Mouse (Mus musculus) layer of hippocampus, postnatal 10 days (tissue): Measurements from ENCODE around the gene Tas1r2. TPM values are rescaled to one million over a fixed set of nuclear protein-coding genes. Genes with fewer than 3 reads are reported as not detected.

Experiments used
- DNase-seq, 2 experiments: peaks; one replicate each; pipeline ENCODE4 v3.0.0; 2021; ENCODE audit warnings: low spot score in 2 of 2
- long read RNA-seq: library from polyadenylated mRNA; stranded (forward); transcript quantifications from one replicate; pipeline ENCODE4 v2.0.0, GENCODE M21; 2023
- total RNA-seq, 2 experiments: library from RNA; stranded (reverse); gene quantifications; 2 replicates each; pipeline ENCODE4 v1.2.3; 2021

The Tas1r2 gene
- total RNA-seq, result not detected
- long read RNA-seq, result 0 reads

DNA sequence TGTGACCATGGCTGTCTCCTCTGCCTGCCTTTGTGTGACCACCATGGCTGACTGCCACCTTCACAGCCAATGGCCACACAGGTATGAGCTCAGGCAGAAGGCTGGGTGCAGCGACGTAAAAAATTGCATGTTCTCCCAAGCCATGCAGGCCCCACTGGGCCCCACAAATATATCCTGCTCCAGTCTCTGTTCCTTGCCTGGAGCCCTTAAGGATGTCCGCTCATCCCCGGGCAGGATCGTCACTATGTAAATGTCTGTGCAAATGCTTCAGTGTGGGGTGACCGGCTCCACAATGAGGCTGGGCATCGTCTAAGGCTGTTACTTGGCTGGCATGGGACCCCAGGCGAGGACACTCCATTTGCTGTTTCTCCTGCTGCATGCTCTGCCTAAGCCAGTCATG, at the start of gene Tas1r2:
Gene Tas1r2, plus strand, starts transcription at position 301 of the 400 bp plus-strand sequence.
- DNase-seq, result no peak

DNA sequence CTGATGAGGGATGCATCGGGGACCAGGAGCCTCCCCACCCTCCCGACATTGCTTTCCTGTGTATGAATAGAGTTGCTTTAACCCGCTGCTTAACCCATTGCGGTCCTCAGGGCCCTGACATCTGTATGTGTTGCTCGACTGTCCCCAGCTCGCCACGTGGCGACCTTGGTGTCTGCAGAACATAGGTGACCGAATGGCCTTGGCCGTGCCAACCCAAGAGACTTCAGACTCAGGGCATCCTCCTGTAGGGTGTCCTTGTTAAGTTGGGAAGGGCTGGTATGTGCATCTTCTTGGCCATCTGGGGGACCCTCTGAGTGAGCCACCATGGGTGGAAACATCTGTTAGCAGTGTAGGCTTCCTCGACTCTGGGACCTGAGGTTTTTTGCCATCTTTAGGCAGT, 48.1 kb upstream of the Tas1r2 start:
- DNase-seq, result no peak

DNA sequence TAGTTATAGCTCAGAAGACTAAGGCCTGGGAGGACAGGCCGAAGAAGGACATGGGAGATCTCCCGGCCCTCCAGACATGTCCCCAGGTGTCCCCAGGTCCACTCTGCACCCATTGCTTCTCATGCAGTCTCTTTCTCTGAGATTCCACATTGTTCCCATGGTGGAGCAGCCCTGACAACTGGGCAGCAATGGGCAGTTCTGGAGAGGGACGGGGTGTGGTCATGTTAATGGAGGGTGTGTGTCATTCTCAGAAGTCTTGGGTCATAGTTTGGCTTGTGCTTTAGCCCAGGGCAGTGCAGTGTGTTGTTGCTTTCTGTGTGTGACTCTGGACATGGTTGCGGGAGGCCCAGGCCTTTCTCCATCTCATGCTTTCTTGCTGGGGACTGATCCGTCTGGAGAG, 46.6 kb upstream of the Tas1r2 start:
- no peak for DNase-seq

DNA sequence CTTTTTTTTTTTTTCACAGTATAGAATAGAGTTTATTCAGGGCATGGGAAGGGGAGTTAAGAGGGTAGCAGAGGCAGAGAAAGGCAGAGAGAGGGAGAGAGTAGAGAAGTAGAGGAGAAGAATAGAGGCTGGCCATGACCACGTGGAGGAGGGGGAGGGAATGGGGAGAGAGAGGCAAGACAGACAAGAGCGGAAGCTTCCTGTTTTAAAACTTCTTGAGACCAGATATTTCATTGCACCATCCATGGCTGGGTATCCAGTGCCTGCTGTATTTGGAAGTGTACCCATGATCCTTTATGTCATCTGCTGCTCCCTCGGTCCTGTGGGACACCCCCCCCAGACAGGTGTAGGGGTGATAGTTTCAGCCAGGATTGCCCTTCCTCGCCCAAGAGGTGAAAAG, 44.4 kb upstream of the Tas1r2 start:
- no peak for DNase-seq

DNA sequence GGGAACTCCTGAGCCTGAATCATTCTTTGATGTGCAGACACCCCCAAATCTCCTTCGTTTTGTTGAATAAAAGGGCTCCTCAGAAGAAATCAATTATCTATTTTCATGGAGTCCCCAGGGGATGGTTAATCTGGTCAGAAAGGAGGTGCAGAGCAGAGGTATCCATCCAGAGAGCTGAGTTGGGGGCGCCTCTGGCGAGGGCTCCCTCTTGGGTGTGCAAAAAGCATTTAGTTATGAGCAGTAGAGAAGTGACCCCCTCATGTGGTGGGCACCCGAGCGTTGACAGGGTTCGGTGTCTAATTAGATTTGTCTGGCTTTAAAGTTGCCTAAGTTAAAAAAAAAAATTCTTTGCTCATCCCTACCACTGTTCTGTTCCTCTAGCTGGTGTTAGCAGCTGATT, 42.4 kb upstream of the Tas1r2 start:
- DNase-seq, result no peak

DNA sequence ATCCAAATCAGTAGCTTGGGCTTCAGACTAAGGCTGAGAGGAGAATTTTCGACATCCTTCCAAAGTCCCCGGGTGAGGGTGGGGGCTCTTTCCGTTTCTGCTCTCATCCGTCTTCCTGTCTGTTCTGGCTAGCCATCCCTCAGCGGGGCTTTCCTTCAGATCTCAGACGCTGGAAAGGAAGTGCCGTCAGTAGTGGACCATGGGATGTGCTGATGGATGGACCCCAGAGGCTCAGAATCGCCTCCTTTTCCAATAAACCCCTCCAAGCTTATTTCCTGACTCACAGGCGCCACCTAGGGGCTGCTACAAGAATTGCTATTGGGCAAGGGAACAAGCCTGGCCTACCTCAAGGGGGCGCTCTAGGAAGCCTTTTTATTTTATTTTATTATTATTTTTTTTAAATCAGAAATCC, 41.8 kb upstream of the Tas1r2 start:
- DNase-seq, result peak; percentile 91 to 95

DNA sequence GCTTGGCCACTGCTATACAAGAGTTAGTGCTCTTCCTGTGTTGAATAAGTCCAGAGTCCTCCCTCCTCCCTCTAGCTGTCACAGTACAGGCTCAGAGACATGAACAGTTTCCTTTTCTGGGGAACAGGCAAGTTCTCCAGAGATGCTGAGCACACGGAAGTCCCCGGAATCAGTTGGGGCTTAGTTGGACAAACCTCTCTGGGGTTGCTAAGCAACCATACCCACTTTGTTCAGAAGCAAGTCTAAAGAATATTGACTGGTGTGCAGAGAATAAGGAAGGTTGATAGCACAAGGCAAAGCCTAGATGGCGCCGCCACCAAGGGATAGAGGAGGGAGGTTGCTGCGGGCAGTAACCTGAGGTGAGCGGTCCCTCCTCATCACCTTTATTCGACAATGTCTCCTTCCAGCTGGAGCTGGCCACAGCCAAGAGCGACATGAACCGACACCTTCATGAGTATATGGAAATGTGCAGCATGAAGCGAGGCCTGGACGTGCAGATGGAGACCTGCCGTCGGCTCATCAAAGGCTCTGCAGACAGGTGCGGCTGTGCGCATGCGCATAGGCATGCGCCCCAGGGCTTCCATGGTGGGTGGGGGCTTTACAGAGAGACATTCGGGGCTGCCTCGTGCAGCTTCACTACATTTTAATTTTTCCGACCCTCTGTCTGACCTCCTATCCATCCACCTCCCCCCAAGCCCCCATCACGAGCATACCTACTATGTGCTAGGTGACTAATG, 38.6 kb upstream of the Tas1r2 start:
- DNase-seq, result no peak

DNA sequence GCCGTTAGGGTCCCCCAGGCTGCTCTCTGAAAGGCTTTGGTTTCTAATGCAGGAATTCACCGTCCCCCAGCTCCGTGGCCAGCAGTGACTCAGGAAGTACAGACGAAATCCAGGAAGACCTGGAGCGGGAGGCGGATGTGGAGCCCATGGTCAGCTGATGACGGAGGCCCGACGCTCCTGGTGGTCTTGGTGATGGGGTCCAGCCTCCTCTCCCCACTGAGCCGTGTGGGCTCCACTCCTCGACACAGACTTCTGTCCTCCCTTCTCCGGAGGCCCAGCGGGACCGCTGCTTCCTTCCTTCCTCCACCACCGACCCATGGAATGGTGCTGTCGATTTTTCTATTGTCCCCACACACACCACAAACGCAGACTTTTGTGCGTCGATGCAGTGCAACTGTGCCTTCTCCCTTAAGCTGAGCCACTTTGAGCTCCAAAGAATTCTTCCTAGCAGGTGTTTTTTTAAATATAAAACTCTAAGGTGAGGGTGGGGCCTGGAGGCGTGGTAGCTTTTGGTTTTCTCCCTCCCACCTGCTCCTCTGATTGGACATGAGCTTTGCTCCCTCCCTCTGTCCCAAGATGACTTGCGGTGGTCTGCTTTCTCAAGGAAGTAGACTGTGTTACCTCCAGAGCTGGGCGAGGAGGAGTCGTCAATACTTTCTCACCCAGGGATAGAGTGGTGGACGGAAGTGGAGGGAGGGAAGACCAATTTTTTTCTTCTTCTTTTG, 36.9 kb upstream of the Tas1r2 start:
- no peak for DNase-seq

DNA sequence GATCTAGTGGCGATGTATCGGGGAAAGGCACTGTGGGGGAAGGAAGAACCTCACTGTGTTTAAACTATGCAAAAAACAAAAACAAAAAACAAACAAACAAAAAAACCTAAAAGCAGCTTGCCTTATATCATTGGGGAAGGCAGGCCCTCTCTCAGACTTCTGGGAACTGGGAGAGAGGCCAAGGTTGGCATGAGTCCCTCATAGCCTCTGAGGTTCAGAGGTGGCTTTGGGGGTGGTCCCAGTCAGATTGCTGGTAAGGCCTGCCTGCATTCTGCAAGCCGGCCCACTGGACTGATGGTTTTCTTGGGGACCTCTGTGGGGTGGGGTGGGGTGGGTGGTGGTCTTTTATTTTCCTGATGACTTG, 36.4 kb upstream of the Tas1r2 start:
- no peak for DNase-seq

DNA sequence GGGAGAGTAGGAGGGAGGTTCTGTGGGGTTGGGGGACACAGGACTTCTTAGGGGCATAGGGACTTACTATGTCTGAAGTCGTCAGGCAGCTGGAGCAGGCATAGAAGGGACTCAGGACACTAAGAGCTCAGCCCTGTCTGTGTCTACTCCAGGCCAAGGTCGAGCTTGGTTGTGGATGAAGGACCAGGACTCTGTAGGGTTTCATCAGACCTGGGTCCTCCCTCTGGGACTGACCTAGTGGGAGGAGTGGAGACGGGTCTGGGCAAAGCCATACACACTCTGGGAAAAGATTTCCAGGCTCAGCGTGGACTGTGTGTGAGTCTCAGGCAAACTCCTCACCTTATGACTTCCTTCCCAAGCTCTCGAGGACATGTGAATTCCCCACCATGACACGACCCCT, 33.6 kb upstream of the Tas1r2 start:
- DNase-seq, result no peak

DNA sequence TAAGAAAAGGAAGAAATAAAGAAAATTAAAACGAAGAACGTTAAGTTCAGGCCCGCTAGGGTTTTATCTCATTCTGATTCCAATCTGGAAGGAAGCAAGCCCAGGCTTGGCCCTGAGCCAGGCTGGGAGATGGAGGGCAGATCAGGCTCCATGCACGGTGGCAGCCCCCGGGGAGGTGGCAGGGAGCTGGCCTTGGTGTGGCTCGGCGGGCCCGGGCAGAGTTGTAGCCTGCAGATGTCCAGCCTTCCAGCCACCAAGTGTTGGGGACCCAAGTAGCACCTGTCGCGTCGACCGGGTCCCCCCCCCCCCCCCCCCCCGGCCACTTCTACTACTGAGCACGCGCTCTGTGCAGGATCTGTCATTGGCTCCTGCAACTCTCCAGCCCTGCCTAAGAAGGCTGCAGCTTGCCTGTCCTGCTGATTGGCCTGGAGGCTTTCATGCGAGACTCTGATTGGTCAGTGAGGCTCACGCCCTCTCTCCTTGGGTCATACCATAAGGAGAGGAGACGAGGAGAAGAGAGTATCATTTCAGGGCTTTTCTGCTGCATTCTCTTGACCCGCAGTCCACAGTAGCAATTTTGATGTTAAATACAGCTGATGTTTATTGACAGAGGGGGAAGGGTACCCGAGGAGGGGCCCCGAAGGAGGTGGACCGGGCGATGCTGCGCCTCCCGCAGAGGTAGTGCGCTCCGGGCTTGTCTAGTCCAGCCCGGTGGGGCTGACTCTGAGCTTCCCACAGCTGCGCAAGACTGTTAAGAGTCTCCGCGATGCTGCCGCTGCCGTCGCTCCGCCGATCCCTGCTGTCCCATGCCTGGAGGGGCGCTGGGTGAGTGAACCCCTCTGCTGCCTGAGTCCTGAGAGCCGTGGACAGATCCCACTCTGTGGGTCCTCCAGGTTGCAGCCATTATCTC, 30.7 kb upstream of the Tas1r2 start, which contains the start of gene Aldh4a1:
Gene Aldh4a1, plus strand, starts transcription at position 494 of the 910 bp plus-strand sequence.
- peak; percentile 84 to 90 for DNase-seq

DNA sequence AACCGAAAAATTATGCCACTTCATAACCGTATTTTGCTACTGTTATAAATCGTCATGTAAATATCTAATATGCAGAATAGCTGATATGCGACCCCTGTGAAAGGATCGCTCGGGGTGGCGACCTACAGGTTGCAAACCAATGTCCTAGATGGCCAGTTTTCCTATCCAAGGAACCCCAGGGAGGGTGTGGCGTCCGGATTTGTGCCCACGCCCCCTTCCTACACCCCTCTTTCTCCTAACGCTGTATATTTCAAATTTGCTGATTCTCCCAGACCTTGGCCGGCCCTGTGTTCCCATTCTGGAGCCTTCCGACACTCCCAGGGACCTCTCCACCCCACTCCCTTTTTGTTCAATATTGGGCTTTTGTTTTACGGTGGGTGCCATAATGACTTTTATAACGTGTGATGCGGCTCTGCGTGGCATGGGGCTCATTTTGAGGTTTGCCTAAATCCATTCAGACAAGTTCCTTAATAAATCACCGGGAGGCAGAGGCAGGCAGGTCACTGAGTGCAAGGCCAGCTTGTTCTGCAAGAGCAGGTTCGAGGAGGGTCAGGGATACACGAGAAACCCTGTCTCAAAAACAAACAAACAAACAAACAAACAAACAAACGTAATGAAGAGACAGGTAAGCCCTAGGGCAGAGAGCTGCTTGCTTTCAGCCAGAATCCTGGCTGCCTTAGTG, 29.8 kb upstream of the Tas1r2 start:
- no peak for DNase-seq

DNA sequence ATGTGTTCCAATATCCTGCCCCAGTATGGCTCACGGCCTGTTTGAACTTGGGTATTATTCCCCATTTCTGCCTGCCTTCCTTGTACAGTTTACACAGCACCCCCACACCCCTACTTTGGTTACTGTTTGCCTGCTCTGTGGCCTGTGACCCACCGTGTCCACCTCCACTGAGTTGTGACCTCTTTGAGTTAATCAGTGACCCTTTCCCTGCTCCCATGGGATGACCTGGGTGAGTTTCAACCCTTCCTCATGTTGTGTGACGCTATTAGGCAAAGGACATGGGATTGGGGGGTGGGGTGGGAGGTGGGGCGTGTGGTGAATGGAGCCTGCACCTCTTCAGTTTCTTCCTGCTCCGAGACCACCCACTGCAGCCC, 29.2 kb upstream of the Tas1r2 start:
- DNase-seq, result no peak

DNA sequence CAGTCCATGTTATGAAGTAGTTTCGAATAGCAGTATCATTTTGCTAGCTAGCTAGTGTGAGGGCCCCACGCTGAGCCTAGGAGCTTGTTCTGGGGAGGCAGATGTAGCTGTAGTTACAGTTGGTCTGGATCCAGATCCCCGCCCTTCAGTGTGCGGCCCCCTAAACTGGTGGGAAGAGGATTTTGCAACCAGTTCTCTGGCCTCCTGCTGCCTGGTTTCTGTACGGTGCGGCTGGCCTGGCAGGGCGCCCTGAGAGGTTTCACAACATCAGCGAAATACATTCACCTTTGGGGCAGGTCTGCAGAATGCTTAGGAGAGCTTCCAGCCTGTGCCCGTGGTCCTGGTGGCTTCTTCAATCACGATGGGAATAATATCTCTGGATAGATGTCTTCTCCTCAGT, 28.6 kb upstream of the Tas1r2 start:
- no peak for DNase-seq

DNA sequence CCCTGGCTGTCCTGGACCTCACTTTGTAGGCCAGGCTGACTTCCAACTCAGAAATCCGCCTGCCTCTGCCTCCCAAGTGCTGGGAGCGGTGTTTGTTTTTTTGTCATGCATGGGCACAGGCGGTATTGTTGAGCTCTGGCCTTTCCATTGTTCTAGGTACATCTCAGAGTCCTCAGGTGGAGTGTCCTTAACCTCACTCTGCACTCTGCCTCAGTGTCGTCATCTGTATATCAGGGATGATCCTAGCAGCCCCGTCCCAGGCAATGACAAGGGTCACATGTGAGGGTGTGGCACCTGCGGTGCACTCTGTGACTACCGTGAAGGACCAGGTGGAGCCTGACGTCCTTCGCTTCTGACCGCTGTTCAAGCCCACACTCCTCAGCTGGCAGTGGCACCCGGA, 26.0 kb upstream of the Tas1r2 start:
- no peak for DNase-seq

DNA sequence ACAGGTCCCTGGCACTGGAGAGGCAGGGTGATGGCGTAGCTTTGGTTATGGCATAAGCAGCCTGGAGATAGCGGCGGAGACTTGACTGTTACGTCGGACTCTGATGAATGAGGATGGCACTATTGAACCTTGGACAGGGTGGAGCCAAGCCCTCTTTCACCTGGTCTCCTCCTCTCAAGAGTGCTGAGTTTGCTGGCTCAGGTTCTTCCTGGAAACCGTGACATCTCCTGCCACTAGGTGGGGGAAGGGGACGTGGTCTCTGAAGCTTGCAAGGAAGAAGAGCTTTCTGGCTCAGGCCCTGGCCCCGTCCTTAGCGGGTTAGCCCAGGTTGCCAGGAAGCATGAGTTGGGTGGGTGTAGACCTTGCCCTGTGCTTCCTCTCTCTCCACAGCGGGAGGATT, 23.2 kb upstream of the Tas1r2 start:
- DNase-seq, result no peak

DNA sequence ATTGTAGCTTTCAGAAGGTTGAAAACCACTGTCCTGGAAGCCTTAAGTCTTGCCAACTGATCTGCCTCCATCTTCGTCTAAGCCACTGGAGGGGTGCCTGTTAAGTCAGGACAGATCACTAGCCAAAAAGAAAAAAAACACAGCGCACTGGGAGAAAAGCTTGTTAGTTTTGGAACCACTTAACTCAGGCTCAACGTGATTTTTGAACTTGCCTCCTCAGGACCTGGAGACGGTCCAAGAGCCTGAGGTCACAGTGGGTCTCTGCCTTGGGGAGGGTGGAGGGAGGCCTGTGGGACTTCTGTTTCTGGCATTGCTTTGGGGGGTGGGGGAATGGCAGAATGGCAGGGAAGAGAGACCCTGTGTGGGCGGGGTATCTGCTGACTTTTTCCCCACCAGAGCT, 22.2 kb upstream of the Tas1r2 start:
- no peak for DNase-seq

DNA sequence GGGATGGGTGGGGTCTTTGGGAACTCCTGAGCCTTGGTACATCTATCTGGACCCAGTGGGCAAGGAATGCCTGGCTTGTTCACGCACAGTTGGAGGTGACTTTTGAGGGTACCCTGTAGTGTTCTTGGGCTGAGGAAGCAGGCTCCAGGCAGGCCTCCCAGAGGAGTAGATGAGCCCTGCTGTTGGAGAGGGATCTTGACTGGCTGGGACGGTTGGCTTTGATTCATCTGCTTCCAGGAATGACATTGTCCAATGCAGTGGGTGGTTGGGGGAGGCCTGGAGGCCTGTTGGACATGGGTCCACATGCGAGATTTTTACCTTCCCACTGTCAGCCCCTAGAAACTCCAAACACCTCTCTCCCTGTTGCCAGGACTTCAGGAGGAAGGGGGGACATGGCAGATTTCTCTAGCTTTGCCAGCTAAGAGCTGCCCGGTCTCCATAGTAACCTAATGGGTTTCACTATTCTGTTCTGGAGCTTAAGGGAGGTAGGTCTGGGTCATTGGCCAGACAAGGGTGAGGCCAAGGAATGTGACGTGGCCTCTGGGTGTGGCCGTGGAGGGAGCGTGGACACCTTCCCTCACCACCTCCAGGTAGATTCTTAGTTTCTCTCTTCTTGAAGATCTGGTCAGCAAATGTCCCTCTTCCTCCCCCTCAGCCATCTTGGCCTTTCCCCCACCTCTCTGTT, 21.6 kb upstream of the Tas1r2 start:
- DNase-seq, result no peak

DNA sequence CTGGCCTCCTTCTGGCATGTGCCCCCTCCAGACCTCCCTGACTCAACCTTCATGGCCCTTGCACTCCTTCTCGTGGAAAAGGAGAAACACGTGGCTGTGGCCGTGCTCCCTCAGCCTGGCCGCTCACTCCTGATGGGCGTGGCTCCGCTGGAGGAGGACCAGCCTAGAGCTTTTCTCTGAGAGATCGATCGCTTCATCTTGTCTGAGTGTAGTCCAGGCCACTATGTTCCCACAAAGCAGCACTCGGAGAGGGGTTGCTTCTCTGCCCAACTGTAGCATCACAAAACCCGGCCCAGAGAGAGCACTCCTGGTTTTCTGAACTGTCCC, 21.1 kb upstream of the Tas1r2 start:
- no peak for DNase-seq

DNA sequence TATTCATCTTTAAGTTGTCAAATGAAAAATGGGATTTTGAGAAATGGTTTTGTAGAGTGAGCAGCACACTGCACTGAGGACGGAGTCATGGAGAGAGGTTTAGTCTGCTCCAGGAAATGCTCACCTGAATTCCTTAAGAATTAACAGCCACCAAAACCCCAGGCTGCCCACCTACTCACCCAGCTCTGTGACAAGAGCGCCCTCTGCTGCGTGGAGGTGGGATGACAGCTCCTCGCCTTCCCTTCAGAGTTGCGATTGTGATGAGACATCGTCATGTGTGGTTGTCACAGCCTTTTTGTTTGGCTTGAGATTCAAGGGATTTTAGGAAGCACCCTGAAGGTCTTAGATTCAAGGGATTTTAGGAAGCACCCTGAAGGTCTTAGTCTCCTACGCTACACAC, 17.0 kb upstream of the Tas1r2 start:
- peak; percentile 86 for DNase-seq

DNA sequence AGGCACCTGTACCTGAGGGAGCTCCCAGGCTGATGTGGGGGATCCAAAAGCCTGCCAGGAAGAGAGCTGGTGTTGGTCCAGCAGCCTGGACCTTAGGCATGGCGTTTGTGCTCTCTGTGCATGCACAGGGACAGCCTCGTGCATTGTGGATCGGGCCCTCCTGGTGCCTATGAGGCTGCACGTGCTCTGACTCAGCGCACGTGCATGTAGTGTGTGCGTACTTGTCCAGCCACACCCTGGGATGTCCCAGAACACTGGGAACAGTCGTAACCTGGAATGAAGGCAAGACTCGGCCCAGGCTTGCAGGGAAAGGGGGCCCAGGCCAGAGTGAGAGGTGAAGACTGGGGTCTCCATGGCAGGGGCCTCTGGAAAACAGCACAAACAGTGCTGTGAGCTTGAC, 15.5 kb upstream of the Tas1r2 start:
- DNase-seq, result no peak
